Mouse (Mus musculus) ES-E14 (cell line): ENCODE measurements around the gene Foxp1. TPM values are rescaled to one million over a fixed set of nuclear protein-coding genes. Genes with fewer than 3 reads are reported as not detected.

Experiments used
- DNase-seq: peaks from one replicate; pipeline ENCODE4 v3.0.0-alpha.2; 2013; ENCODE audit warnings: low read depth, low spot score
- H3K27ac ChIP-seq: 2 replicates; pipeline ENCODE4 v1.5.1; 2012; ENCODE audit warnings: low read depth, mild to moderate bottlenecking, low read length, moderate library complexity, mixed read lengths; ENCODE audit not compliant: poor library complexity, insufficient read depth, severe bottlenecking
- H3K36me3 ChIP-seq: 2 replicates; pipeline ENCODE4 v1.6.1; 2012; ENCODE audit warnings: mild to moderate bottlenecking, low read length, moderate library complexity, mixed read lengths; ENCODE audit not compliant: control insufficient read depth, poor library complexity, insufficient read depth, severe bottlenecking
- H3K4me1 ChIP-seq, 2 experiments: fragments of 150-350 bp in 1 of 2; sonication (generic) in 1 of 2; 2 replicates each; pipeline ENCODE4 v1.6.1; 2012; ENCODE audit warnings: low read length in 2 of 2, mild to moderate bottlenecking in 1 of 2, mixed read lengths in 1 of 2; ENCODE audit not compliant: control insufficient read depth in 2 of 2, insufficient read depth in 2 of 2, poor library complexity in 1 of 2
- H3K4me3 ChIP-seq, 2 experiments: fragments of 150-350 bp in 1 of 2; sonication (generic) in 1 of 2; 2 replicates each; pipeline ENCODE4 v1.5.1; 2012; ENCODE audit warnings: low read length in 2 of 2, low read depth in 1 of 2, mild to moderate bottlenecking in 1 of 2, mixed read lengths in 1 of 2; ENCODE audit not compliant: insufficient read depth in 1 of 2, poor library complexity in 1 of 2, severe bottlenecking in 1 of 2
- H3K9ac ChIP-seq: 2 replicates; pipeline ENCODE4 v1.6.1; 2012; ENCODE audit warnings: low read depth, mild to moderate bottlenecking, low read length, mixed read lengths; ENCODE audit not compliant: poor library complexity, insufficient read depth, severe bottlenecking
- H3K9me3 ChIP-seq: fragments of 150-350 bp; sonication (generic); 2 replicates; pipeline ENCODE4 v1.6.1; 2012; ENCODE audit warnings: low read depth, mild to moderate bottlenecking, low read length; ENCODE audit not compliant: control insufficient read depth, insufficient read depth
- CHD2 ChIP-seq: IDR thresholded peaks from 2 replicates; pipeline ENCODE4 v1.6.1; 2014; ENCODE audit warnings: mild to moderate bottlenecking, low read depth, low read length, inconsistent platforms
- HCFC1 ChIP-seq: IDR thresholded peaks from 2 replicates; pipeline ENCODE4 v1.6.1; 2012; ENCODE audit warnings: low read length, inconsistent platforms, borderline replicate concordance; ENCODE audit not compliant: insufficient read depth
- MAFK ChIP-seq: IDR thresholded peaks from 2 replicates; pipeline ENCODE4 v1.6.1; 2014; ENCODE audit warnings: mild to moderate bottlenecking, low read depth, low read length, inconsistent platforms; ENCODE audit not compliant: insufficient read depth
- ZC3H11A ChIP-seq: IDR thresholded peaks from 2 replicates; pipeline ENCODE4 v1.6.1; 2012; ENCODE audit warnings: low read depth, mild to moderate bottlenecking, inconsistent platforms, low read length, borderline replicate concordance
- ZNF384 ChIP-seq: IDR thresholded peaks from 2 replicates; pipeline ENCODE4 v1.6.1; 2012; ENCODE audit warnings: low read depth, low read length, inconsistent platforms
- in situ Hi-C, 2 experiments: fragments of 600-800 bp; cut with MboI; formaldehyde crosslinking; loops; one replicate each; pipeline ENCODE4 v1.15.1; 2025; ENCODE audit warnings: low sequenced_read_pairs in 2 of 2, inconsistent platforms in 1 of 2; ENCODE audit not compliant: unreplicated experiment in 2 of 2
- total RNA-seq: library from RNA; depleted of rRNA; stranded (reverse); fragments of 300-350 nt; gene quantifications from 2 replicates; pipeline ENCODE4 v1.2.3, GENCODE M21; 2012

The Foxp1 gene
- total RNA-seq, 1 experiment, result 70.0 TPM

- Histone ChIP-seq H3K9ac (no peak overlapping the region), H3K4me1 (no peaks in the 10 kb centered on the region), H3K9me3 (no peaks in the 10 kb centered on the region), H3K27ac (no peak overlapping the region), H3K4me3 (no peak overlapping the region), H3K36me3 (no peaks in the 10 kb centered on the region)
- TF ChIP-seq CHD2 (no peak), ZNF384 (no peak), MAFK (no peak), HCFC1 (no peak)
- in situ Hi-C loops, result no loop called here
- no peak for DNase-seq
Measured at GRCm38 (mm10) chr6:99108417-99108816, 414.1 kb downstream of the Foxp1 start.

DNA sequence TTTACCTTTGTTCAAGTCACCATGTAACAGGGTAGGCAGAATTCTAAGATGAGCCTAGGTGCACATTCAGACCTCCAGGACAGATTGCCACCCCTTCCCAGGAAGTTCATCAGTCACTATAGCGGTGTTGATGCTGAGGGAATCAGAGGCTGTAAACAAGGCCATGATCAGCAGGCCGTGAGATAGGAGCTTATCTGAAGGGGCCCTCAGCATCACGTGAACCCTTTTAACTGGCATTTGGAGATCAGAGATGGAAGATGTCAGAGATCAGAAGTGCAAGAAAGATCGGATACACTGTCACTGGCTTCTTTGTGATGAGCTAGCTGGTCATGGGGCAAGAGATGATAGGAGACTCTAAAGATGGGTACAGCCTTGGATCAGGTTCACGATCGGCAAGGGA is 414.8 kb downstream of the Foxp1 start:
- Histone ChIP-seq H3K36me3 (no peaks in the 10 kb centered on the region), H3K9me3 (no peaks in the 10 kb centered on the region), H3K27ac (no peak overlapping the region), H3K9ac (no peak overlapping the region), H3K4me1 (no peaks in the 10 kb centered on the region), H3K4me3 (no peak overlapping the region)
- DNase-seq, result no peak
- in situ Hi-C loops, result no loop called here
- TF ChIP-seq ZNF384, result no peak
- TF ChIP-seq MAFK, result no peak
- no peak for TF ChIP-seq ZC3H11A
- TF ChIP-seq CHD2, result no peak
- no peak for TF ChIP-seq HCFC1

- Histone ChIP-seq H3K4me3 (no peak overlapping the region), H3K27ac (no peak overlapping the region), H3K4me1 (no peaks in the 10 kb centered on the region), H3K9ac (no peak overlapping the region), H3K9me3 (no peaks in the 10 kb centered on the region), H3K36me3 (no peaks in the 10 kb centered on the region)
- no peak for TF ChIP-seq MAFK
- no peak for TF ChIP-seq ZNF384
- no peak for TF ChIP-seq HCFC1
- TF ChIP-seq CHD2, result no peak
- no peak for TF ChIP-seq ZC3H11A
- no peak for DNase-seq
- in situ Hi-C loops, result no loop called here
Measured at GRCm38 (mm10) chr6:99107081-99107482, 415.4 kb downstream of the Foxp1 start.

DNA sequence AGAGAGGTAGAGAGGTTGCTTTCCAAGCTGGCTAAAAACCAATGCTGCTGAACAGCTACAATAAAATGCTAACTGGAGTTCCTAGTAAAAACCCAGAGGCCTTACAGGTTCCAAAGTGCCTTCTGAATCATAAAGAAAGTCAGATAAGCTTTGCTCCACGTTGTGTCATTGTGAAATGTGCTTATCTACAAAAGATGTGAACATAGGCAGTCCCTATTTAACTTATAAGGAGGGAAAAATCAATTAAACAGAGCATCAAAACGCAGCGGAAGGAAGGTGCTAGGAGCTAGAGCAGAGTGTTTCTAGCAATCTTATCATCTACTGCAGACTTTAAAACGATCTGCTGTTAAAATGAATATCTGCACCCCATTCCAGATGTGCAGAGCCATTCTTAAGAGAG is 416.5 kb downstream of the Foxp1 start:
- TF ChIP-seq ZC3H11A (no peak), MAFK (no peak), CHD2 (no peak), ZNF384 (no peak), HCFC1 (no peak)
- in situ Hi-C loops, result no loop called here
- H3K27ac ChIP-seq, result no peak overlapping the region
- H3K4me1 ChIP-seq, result no peaks in the 10 kb centered on the region
- DNase-seq, result no peak
- H3K4me3 ChIP-seq, result no peak overlapping the region
- no peaks in the 10 kb centered on the region for H3K36me3 ChIP-seq
- no peak overlapping the region for H3K9ac ChIP-seq
- no peaks in the 10 kb centered on the region for H3K9me3 ChIP-seq

DNA sequence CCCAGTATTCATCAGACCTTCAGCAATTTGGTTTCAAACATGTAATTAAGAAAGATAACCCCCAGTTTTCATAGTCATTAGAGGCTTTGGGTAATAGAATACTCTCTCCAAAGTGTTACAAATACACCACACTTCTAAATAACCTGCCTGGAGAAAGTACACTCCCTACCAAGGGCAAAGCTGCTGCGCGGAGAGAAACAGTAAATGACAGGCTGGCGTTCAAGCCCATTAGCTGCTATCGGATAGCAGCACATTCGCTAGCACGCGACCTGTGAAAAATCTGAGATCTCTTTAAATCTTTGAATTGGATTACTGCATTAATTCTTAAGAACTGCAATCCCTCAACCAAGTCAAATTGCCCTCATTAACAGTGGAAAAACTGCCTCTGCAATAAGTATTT is 418.1 kb downstream of the Foxp1 start:
- H3K4me1 ChIP-seq, result 0 out of 4 replicates have a peak, but pooled peaks cover 0 to 2% of the 10 kb centered on the region in 2 experiments
- no peaks in the 10 kb centered on the region for H3K9me3 ChIP-seq
- TF ChIP-seq CHD2 (no peak), HCFC1 (no peak), ZC3H11A (no peak), ZNF384 (no peak), MAFK (no peak)

More for the DNA sequence above, 418.1 kb downstream of the Foxp1 start:
- Histone ChIP-seq H3K4me3 (no peak overlapping the region), H3K36me3 (no peaks in the 10 kb centered on the region), H3K9ac (no peak overlapping the region), H3K27ac (no peak overlapping the region)
- in situ Hi-C loops, result no loop called here
- no peak for DNase-seq
